Mouse (Mus musculus) G1E (cell line): ENCODE measurements at regions not wholly inside any gene's neighbourhood (a gene's known extent, or its start where the extent isn't known, plus 50 kb on each side); places are given as distances from the start of the nearest gene placed in this dataset.

Experiments
- CTCF ChIP-seq: IDR thresholded peaks from 2 replicates; pipeline ENCODE4 v1.5.1; 2012; ENCODE audit warnings: low read depth, low read length, inconsistent platforms, mixed read lengths
- GATA2 ChIP-seq: IDR thresholded peaks from 2 replicates; pipeline ENCODE4 v1.6.1; 2012; ENCODE audit warnings: low read depth, low read length, inconsistent platforms, borderline replicate concordance

DNA sequence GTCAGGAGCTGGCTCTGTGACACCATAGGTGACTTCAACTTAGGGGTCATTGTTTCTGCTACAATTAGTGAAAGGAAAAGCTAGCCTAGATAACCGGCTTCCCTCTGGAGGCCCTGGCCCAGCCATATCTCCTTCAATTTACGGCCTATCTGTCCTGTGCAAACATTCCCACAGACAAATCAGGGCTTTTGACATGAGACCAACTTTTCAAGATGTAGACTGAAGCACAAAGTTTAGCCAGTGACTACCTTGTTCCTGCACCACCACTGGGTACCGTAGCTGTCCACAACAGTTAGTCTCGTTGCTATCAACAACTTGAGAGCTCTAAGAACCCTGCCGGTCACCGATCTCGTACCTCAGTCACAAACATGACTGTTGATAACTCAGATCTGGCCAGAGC is 402.9 kb upstream of the Rgma start:
- TF ChIP-seq CTCF (no peak), GATA2 (no peak)
